Mouse (Mus musculus) hindbrain, embryonic 11.5 days (tissue): ENCODE results near the gene Bcl7c. TPM values are rescaled to one million over a fixed set of nuclear protein-coding genes. Genes with fewer than 3 reads are reported as not detected.

Source experiments
- ATAC-seq: fragments of 200-750 bp; cut with Nextera tagmentation; 2 replicates; pipeline ENCODE4 v1.8.0; 2017; ENCODE audit warnings: mild to moderate bottlenecking, moderate TSS enrichment, moderate library complexity; ENCODE audit not compliant: low FRiP score
- DNase-seq: peaks from one replicate; pipeline ENCODE4 v3.0.0-alpha.2; 2015; ENCODE audit warnings: low spot score
- H3K27ac ChIP-seq: fragments of 300-500 bp; sonication (generic); 2 replicates; pipeline ENCODE4 v1.5.1; 2014; ENCODE audit warnings: mild to moderate bottlenecking, low read depth, low read length
- H3K27me3 ChIP-seq: fragments of 300-500 bp; sonication (generic); 2 replicates; pipeline ENCODE4 v1.6.1; 2014; ENCODE audit warnings: mild to moderate bottlenecking, low read length, moderate library complexity, mixed read lengths; ENCODE audit not compliant: control insufficient read depth, insufficient read depth
- H3K36me3 ChIP-seq: fragments of 300-500 bp; sonication (generic); 2 replicates; pipeline ENCODE4 v1.6.1; 2014; ENCODE audit warnings: mild to moderate bottlenecking, low read length, moderate library complexity, mixed read lengths; ENCODE audit not compliant: control insufficient read depth, insufficient read depth
- H3K4me1 ChIP-seq: fragments of 300-500 bp; sonication (generic); replicated peaks from 2 replicates; pipeline ENCODE4 v1.6.1; 2014; ENCODE audit warnings: low read length, mixed read lengths; ENCODE audit not compliant: control insufficient read depth, insufficient read depth
- H3K4me2 ChIP-seq: fragments of 300-500 bp; sonication (generic); replicated peaks from 2 replicates; pipeline ENCODE4 v1.6.1; 2014; ENCODE audit warnings: mild to moderate bottlenecking, low read depth, low read length
- H3K4me3 ChIP-seq: fragments of 300-500 bp; sonication (generic); 2 replicates; pipeline ENCODE4 v1.5.1; 2014; ENCODE audit warnings: low read depth, low read length
- H3K9ac ChIP-seq: fragments of 300-500 bp; sonication (generic); 2 replicates; pipeline ENCODE4 v1.6.1; 2014; ENCODE audit warnings: low read depth, low read length
- H3K9me3 ChIP-seq: fragments of 300-500 bp; sonication (generic); 2 replicates; pipeline ENCODE4 v1.6.1; 2016; ENCODE audit warnings: low read length; ENCODE audit not compliant: control insufficient read depth
- WGBS: fragments of 180-500 bp; shearing (Covaris S2); extraction: QIAGEN DNeasy Blood & Tissue Kit; methylation state at CpG from one replicate; pipeline ENCODE4 v1.1.7; 2014; 5-methylcytosine and 5-hydroxymethylcytosine counted together
- polyA plus RNA-seq: library from polyadenylated mRNA; unstranded; fragments of >200 nt; fragmentation: Nextera tagmentation; extraction: Ambion mirVana; gene quantifications from 2 replicates; pipeline ENCODE4 v1.2.1, GENCODE M21; 2014

Gene Bcl7c
- polyA plus RNA-seq, 1 experiment from 2014 or later, result 61.5 TPM

- no peak overlapping the region for H3K27ac ChIP-seq
- WGBS, result 91% methylated on average over 13 of the region's 13 CpGs
- no peaks in the 10 kb centered on the region for H3K9me3 ChIP-seq
- H3K36me3 ChIP-seq, result no peaks in the 10 kb centered on the region
- no peaks in the 10 kb centered on the region for H3K27me3 ChIP-seq
- H3K4me1 ChIP-seq, result no peaks in the 10 kb centered on the region
- no peak overlapping the region for H3K9ac ChIP-seq
- ATAC-seq, result no peak
- H3K4me2 ChIP-seq, result no peak overlapping the region
- no peak for DNase-seq
- no peak overlapping the region for H3K4me3 ChIP-seq
Observed at GRCm38 (mm10) chr7:127666679-127667078, 42.1 kb downstream of the Bcl7c start.

GRCm38 (mm10) chr7:127666066-127666654 is 42.6 kb downstream of the Bcl7c start:
- DNase-seq (no peak), ATAC-seq (no peak)
- Histone ChIP-seq H3K27me3 (no peaks in the 10 kb centered on the region), H3K4me3 (no peak overlapping the region), H3K36me3 (no peaks in the 10 kb centered on the region), H3K9ac (no peak overlapping the region), H3K9me3 (no peaks in the 10 kb centered on the region), H3K27ac (no peak overlapping the region), H3K4me2 (no peak overlapping the region), H3K4me1 (no peaks in the 10 kb centered on the region)
- 93% methylated on average over 6 of the region's 6 CpGs for WGBS

DNA sequence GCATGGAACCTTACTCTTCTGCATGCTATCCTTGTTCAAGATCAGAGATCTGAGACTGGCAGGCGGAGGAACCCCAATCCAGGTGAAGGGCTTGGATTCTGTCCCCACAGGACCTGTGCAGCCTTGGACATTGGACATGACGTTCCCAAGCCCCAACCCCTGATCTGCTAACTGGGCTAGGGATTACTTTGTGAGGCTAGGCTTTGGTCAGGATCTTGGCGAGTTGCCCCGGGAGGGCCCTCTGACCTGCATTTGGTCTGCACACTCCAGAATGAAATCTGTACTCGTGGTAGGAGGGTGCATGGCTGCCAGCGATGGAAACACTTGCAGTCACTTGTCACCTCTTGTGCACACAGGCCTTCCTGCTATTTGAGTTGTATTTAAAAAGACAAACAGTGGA is 45.8 kb downstream of the Bcl7c start:
- H3K4me1 ChIP-seq, result no peaks in the 10 kb centered on the region
- H3K9ac ChIP-seq, result no peak overlapping the region
- H3K27me3 ChIP-seq, result no peaks in the 10 kb centered on the region
- ATAC-seq, result no peak
- H3K4me2 ChIP-seq, result no peak overlapping the region
- H3K36me3 ChIP-seq, result no peaks in the 10 kb centered on the region
- no peak for DNase-seq
- H3K27ac ChIP-seq, result no peak overlapping the region
- H3K4me3 ChIP-seq, result no peak overlapping the region
- H3K9me3 ChIP-seq, result no peaks in the 10 kb centered on the region
- 92% methylated on average over 6 of the region's 6 CpGs for WGBS

GRCm38 (mm10) chr7:127661833-127662232 is 46.9 kb downstream of the Bcl7c start:
- H3K4me2 ChIP-seq, result no peak overlapping the region
- WGBS, result 82% methylated on average over 6 of the region's 6 CpGs
- H3K4me3 ChIP-seq, result no peak overlapping the region
- no peaks in the 10 kb centered on the region for H3K36me3 ChIP-seq
- H3K27me3 ChIP-seq, result no peaks in the 10 kb centered on the region
- H3K9me3 ChIP-seq, result no peaks in the 10 kb centered on the region
- H3K9ac ChIP-seq, result no peak overlapping the region
- DNase-seq (no peak), ATAC-seq (no peak)
- no peak overlapping the region for H3K27ac ChIP-seq
- no peaks in the 10 kb centered on the region for H3K4me1 ChIP-seq

DNA sequence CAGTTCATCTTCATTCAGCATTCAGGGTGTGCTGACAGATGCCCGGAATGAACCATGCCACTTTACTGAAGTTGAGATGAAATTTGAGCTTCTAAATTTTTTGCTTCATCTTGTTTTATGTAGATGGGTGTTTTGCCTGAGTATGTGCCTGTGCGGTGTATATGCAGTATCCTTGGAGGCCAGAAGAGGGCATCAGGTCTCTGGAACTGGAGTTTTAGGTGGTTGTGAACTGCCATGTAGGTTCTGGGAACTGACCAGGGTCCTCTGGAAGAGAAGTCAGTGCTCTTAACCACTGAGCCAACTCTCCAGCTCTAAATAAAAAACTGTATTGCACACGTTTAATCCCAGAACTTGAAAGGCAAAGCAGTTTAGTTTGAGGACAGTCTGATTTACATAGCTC is 47.9 kb downstream of the Bcl7c start:
- no peaks in the 10 kb centered on the region for H3K9me3 ChIP-seq
- DNase-seq (no peak), ATAC-seq (no peak)
- H3K4me1 ChIP-seq, result no peaks in the 10 kb centered on the region
- no peak overlapping the region for H3K27ac ChIP-seq
- 84% methylated on average over 3 of the region's 3 CpGs for WGBS
- H3K9ac ChIP-seq, result no peak overlapping the region
- no peak overlapping the region for H3K4me2 ChIP-seq
- no peak overlapping the region for H3K4me3 ChIP-seq
- no peaks in the 10 kb centered on the region for H3K36me3 ChIP-seq
- no peaks in the 10 kb centered on the region for H3K27me3 ChIP-seq

DNA sequence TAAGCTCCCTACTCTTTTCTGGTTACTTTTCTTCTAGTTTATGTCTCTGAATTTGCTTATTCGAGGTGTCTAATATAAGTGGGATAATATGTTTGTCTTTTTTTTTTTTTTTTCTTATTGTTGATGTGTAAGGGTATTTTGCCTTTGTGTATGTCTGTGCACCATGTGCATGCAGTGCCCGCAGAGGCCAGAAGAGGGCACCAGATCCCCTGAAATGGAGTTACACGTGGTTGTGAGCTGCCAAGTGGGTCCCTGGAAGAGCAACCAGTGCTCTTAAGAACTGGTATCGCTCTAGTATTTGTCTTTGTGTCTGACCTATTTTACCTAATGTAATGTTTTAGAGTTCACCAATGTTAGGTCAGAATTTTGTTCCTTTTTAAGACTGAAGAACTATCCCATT is 51.8 kb downstream of the Bcl7c start:
- Histone ChIP-seq H3K4me2 (no peak overlapping the region), H3K4me1 (no peaks in the 10 kb centered on the region), H3K36me3 (no peaks in the 10 kb centered on the region), H3K9me3 (no peaks in the 10 kb centered on the region), H3K27me3 (no peaks in the 10 kb centered on the region), H3K27ac (no peak overlapping the region), H3K9ac (no peak overlapping the region), H3K4me3 (no peak overlapping the region)
- DNase-seq (peak; percentile 81), ATAC-seq (no peak)
- 43% methylated on average over 4 of the region's 4 CpGs for WGBS

GRCm38 (mm10) chr7:127654318-127654717 is 54.4 kb downstream of the Bcl7c start:
- DNase-seq, result no peak
- Histone ChIP-seq H3K4me2 (no peak overlapping the region), H3K9me3 (no peaks in the 10 kb centered on the region), H3K4me3 (no peak overlapping the region), H3K36me3 (no peaks in the 10 kb centered on the region), H3K9ac (no peak overlapping the region), H3K4me1 (no peaks in the 10 kb centered on the region), H3K27ac (no peak overlapping the region), H3K27me3 (no peaks in the 10 kb centered on the region)
- 80% methylated on average over 10 of the region's 10 CpGs for WGBS
- no peak for ATAC-seq

- Histone ChIP-seq H3K9ac (peak overlapping the region; percentile 27; the same call in 1 of the 2 replicates), H3K27me3 (no peaks in the 10 kb centered on the region), H3K4me1 (no peaks in the 10 kb centered on the region), H3K36me3 (no peaks in the 10 kb centered on the region), H3K4me3 (no peak overlapping the region), H3K9me3 (no peaks in the 10 kb centered on the region), H3K4me2 (no peak overlapping the region), H3K27ac (no peak overlapping the region)
- ATAC-seq, result no peak
- DNase-seq, result peak; percentile 29
- WGBS, result 14% methylated on average over 18 of the region's 18 CpGs
Observed at GRCm38 (mm10) chr7:127652050-127652449, 56.7 kb downstream of the Bcl7c start.

DNA sequence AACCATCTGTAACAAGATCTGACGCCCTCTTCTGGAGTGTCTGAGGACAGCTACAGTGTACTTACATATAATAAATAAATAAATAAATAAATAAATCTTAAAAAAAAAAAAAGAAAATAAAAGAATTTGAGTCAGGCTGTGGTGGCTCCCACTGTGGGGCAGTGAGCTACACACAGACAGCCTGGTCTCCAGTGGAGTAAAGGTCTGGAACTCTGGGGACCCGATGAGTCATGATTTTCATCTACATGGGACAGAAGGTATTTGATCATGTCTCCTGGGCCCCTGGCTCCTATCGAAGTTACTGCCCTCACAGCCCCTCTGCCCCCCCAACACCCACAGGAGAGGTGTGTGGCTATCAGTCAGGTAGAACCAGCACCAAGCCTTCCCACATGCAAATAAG is 57.1 kb downstream of the Bcl7c start:
- H3K4me3 ChIP-seq, result no peak overlapping the region
- no peaks in the 10 kb centered on the region for H3K9me3 ChIP-seq
- DNase-seq (no peak), ATAC-seq (no peak)
- no peak overlapping the region for H3K9ac ChIP-seq
- H3K36me3 ChIP-seq, result no peaks in the 10 kb centered on the region
- H3K4me2 ChIP-seq, result no peak overlapping the region
- no peaks in the 10 kb centered on the region for H3K4me1 ChIP-seq
- H3K27me3 ChIP-seq, result no peaks in the 10 kb centered on the region
- H3K27ac ChIP-seq, result no peak overlapping the region
- 85% methylated on average over 2 of the region's 3 CpGs for WGBS
